Mouse (Mus musculus) ES-E14 (cell line): Measurements from ENCODE around the gene Cacna1f. TPM values are rescaled to one million over a fixed set of nuclear protein-coding genes. Genes with fewer than 3 reads are reported as not detected.

ENCODE experiments used
- DNase-seq: peaks from one replicate; pipeline ENCODE4 v3.0.0-alpha.2; 2013; ENCODE audit warnings: low read depth, low spot score
- H3K27ac ChIP-seq: 2 replicates; pipeline ENCODE4 v1.5.1; 2012; ENCODE audit warnings: low read depth, mild to moderate bottlenecking, low read length, moderate library complexity, mixed read lengths; ENCODE audit not compliant: poor library complexity, insufficient read depth, severe bottlenecking
- H3K36me3 ChIP-seq: 2 replicates; pipeline ENCODE4 v1.6.1; 2012; ENCODE audit warnings: mild to moderate bottlenecking, low read length, moderate library complexity, mixed read lengths; ENCODE audit not compliant: control insufficient read depth, poor library complexity, insufficient read depth, severe bottlenecking
- H3K4me1 ChIP-seq, 2 experiments: fragments of 150-350 bp in 1 of 2; sonication (generic) in 1 of 2; 2 replicates each; pipeline ENCODE4 v1.6.1; 2012; ENCODE audit warnings: low read length in 2 of 2, mild to moderate bottlenecking in 1 of 2, mixed read lengths in 1 of 2; ENCODE audit not compliant: control insufficient read depth in 2 of 2, insufficient read depth in 2 of 2, poor library complexity in 1 of 2
- H3K4me3 ChIP-seq, 2 experiments: fragments of 150-350 bp in 1 of 2; sonication (generic) in 1 of 2; 2 replicates each; pipeline ENCODE4 v1.5.1; 2012; ENCODE audit warnings: low read length in 2 of 2, low read depth in 1 of 2, mild to moderate bottlenecking in 1 of 2, mixed read lengths in 1 of 2; ENCODE audit not compliant: insufficient read depth in 1 of 2, poor library complexity in 1 of 2, severe bottlenecking in 1 of 2
- H3K9ac ChIP-seq: 2 replicates; pipeline ENCODE4 v1.6.1; 2012; ENCODE audit warnings: low read depth, mild to moderate bottlenecking, low read length, mixed read lengths; ENCODE audit not compliant: poor library complexity, insufficient read depth, severe bottlenecking
- H3K9me3 ChIP-seq: fragments of 150-350 bp; sonication (generic); 2 replicates; pipeline ENCODE4 v1.6.1; 2012; ENCODE audit warnings: low read depth, mild to moderate bottlenecking, low read length; ENCODE audit not compliant: control insufficient read depth, insufficient read depth
- CHD2 ChIP-seq: IDR thresholded peaks from 2 replicates; pipeline ENCODE4 v1.6.1; 2014; ENCODE audit warnings: mild to moderate bottlenecking, low read depth, low read length, inconsistent platforms
- HCFC1 ChIP-seq: IDR thresholded peaks from 2 replicates; pipeline ENCODE4 v1.6.1; 2012; ENCODE audit warnings: low read length, inconsistent platforms, borderline replicate concordance; ENCODE audit not compliant: insufficient read depth
- MAFK ChIP-seq: IDR thresholded peaks from 2 replicates; pipeline ENCODE4 v1.6.1; 2014; ENCODE audit warnings: mild to moderate bottlenecking, low read depth, low read length, inconsistent platforms; ENCODE audit not compliant: insufficient read depth
- ZC3H11A ChIP-seq: IDR thresholded peaks from 2 replicates; pipeline ENCODE4 v1.6.1; 2012; ENCODE audit warnings: low read depth, mild to moderate bottlenecking, inconsistent platforms, low read length, borderline replicate concordance
- ZNF384 ChIP-seq: IDR thresholded peaks from 2 replicates; pipeline ENCODE4 v1.6.1; 2012; ENCODE audit warnings: low read depth, low read length, inconsistent platforms
- in situ Hi-C, 2 experiments: fragments of 600-800 bp; cut with MboI; formaldehyde crosslinking; loops; one replicate each; pipeline ENCODE4 v1.15.1; 2025; ENCODE audit warnings: low sequenced_read_pairs in 2 of 2, inconsistent platforms in 1 of 2; ENCODE audit not compliant: unreplicated experiment in 2 of 2
- total RNA-seq: library from RNA; depleted of rRNA; stranded (reverse); fragments of 300-350 nt; gene quantifications from 2 replicates; pipeline ENCODE4 v1.2.3, GENCODE M21; 2012

The Cacna1f gene
- total RNA-seq, 1 experiment, result not detected

GRCm38 (mm10) chrX:7661086-7661485, 54.2 kb downstream of the Cacna1f start:
- in situ Hi-C loops, result no loop called here
- no peak overlapping the region for H3K4me3 ChIP-seq

GRCm38 (mm10) chrX:7662936-7663335, 56.1 kb downstream of the Cacna1f start:
- H3K4me3 ChIP-seq, result no peak overlapping the region
- TF ChIP-seq ZC3H11A, result no peak
- TF ChIP-seq HCFC1, result no peak
- no peak for TF ChIP-seq ZNF384
- TF ChIP-seq MAFK, result no peak
- no peak for TF ChIP-seq CHD2
- peaks cover 0 to 18% of the 10 kb centered on the region in 2 experiments; a peak in 2 of 4 replicates for H3K4me1 ChIP-seq
- H3K9ac ChIP-seq, result no peak overlapping the region
- H3K36me3 ChIP-seq, result peaks cover 6% of the 10 kb centered on the region
- H3K27ac ChIP-seq, result no peak overlapping the region
- no peaks in the 10 kb centered on the region for H3K9me3 ChIP-seq
- in situ Hi-C loops, result no loop called here
- no peak for DNase-seq

More at GRCm38 (mm10) chrX:7661086-7661485, 54.2 kb downstream of the Cacna1f start:
- TF ChIP-seq CHD2 (no peak), ZC3H11A (no peak), MAFK (no peak), ZNF384 (no peak), HCFC1 (no peak)
- DNase-seq, result no peak
- no peak overlapping the region for H3K27ac ChIP-seq
- peaks cover 0 to 9% of the 10 kb centered on the region in 2 experiments; a peak in 2 of 4 replicates for H3K4me1 ChIP-seq
- no peaks in the 10 kb centered on the region for H3K9me3 ChIP-seq
- H3K9ac ChIP-seq, result no peak overlapping the region
- H3K36me3 ChIP-seq, result no peaks in the 10 kb centered on the region; the same call in 1 of the 2 replicates

DNA sequence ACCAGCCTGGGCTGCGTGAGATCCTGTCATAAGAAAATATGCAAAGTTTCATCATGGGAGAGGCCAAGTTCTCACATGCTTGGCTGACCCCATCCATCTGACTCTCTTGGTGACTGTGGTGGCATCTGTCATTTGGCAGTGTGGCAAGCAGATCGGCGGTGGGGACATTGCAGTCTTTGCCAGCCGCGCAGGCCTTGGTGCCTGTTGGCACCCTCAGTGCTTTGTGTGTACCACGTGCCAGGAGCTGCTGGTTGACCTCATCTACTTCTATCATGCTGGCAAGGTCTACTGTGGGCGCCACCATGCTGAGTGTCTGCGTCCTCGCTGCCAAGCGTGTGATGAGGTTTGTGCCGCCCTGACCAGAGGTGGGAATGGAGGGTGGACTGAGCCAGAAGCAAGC, 57.9 kb downstream of the Cacna1f start:
- no peak for DNase-seq
- Histone ChIP-seq H3K27ac (no peak overlapping the region), H3K9ac (no peak overlapping the region), H3K4me1 (peaks cover 0 to 14% of the 10 kb centered on the region in 2 experiments; a peak in 1 of 4 replicates), H3K36me3 (peaks cover 16% of the 10 kb centered on the region), H3K9me3 (no peaks in the 10 kb centered on the region), H3K4me3 (peak overlapping the region in 1 of 2 experiments; percentile 13; a peak in 1 of 4 replicates)
- TF ChIP-seq HCFC1, result no peak
- in situ Hi-C loops, result no loop called here

DNA sequence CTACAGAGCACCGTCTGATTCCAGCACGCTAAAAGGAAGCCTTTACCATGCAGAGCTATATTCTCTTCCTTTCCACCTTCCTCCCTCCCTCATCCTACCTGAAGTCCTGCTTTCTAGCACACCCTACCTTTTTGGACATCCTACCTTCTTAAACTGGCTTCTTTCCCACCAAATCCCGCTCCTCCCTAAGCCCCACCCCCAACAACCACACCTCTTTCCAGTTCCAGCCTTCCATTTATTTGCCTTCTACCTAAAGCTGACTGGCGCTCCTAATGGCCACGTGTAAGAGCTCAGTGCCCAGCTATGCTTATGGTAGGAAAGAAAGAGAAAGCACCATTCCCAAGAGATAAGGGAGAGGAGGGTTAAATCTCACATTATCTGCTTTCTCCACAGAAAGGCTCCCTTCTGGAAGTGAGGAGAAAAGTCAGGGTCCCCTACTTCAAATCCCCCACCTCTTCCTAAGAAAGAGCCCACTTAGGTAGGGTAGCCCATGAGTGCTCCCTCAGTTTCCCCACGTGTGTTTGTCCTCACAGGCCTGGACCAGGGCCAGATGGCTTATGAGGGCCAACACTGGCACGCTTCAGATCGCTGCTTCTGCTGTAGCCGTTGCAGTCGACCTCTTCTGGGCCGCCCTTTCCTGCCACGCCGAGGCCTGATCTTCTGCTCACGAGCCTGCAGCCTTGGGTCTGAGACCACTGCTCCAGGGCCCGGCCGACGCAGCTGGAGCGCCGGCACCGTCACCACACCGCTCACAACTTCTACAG, 59.0 kb downstream of the Cacna1f start:
- DNase-seq, result no peak
- H3K27ac ChIP-seq, result no peak overlapping the region
- H3K4me3 ChIP-seq, result no peak overlapping the region
- H3K9ac ChIP-seq, result peak overlapping the region; percentile 38; the same call in 1 of the 2 replicates
- H3K36me3 ChIP-seq, result peaks cover 16% of the 10 kb centered on the region
- H3K4me1 ChIP-seq, result peaks cover 0 to 14% of the 10 kb centered on the region in 2 experiments; a peak in 1 of 4 replicates
- no peaks in the 10 kb centered on the region for H3K9me3 ChIP-seq
- TF ChIP-seq MAFK (no peak), ZNF384 (no peak), ZC3H11A (no peak), CHD2 (no peak), HCFC1 (no peak)
- in situ Hi-C loops, result no loop called here

DNA sequence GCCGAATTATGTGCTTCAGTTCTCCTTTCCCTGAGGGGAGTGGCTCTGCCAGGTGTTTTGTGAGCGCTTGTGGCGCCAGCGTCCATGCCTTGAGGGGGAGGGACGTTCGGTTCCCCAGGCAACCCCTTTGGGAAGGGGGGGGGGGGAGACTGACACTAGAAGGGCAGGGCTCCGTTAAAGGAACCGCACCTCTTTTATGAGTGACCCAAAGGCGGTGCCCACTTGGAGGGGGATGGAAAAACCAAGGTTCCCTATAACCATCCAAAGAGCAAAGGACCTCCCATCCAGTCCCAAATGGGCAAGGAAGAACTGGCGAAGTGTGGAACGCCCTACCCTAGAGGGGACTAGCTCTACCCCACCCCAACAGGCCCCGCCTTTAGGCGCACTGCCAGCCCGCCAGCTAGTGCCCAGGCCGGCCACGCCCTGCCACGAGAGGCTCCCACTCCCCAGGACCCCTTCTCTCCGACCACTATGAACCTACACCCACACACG, 63.6 kb downstream of the Cacna1f start:
- Histone ChIP-seq H3K36me3 (peaks cover 16% of the 10 kb centered on the region), H3K4me3 (peak overlapping the region; percentile 85 to 90), H3K27ac (peak overlapping the region; percentile 83), H3K4me1 (peaks cover 0 to 14% of the 10 kb centered on the region in 2 experiments; a peak in 1 of 4 replicates), H3K9me3 (no peaks in the 10 kb centered on the region), H3K9ac (peak overlapping the region; percentile 87)
- TF ChIP-seq HCFC1, result no peak
- TF ChIP-seq ZNF384, result no peak
- TF ChIP-seq CHD2, result no peak
- no peak for TF ChIP-seq ZC3H11A
- TF ChIP-seq MAFK, result no peak
- no peak for DNase-seq
- in situ Hi-C loops, result no loop called here
